Mouse (Mus musculus) thymus, postnatal 0 days (tissue): ENCODE measurements around the gene Sycn. TPM values are rescaled to one million over a fixed set of nuclear protein-coding genes. Genes with fewer than 3 reads are reported as not detected.

Source experiments
- DNase-seq: peaks from one replicate; pipeline ENCODE4 v3.0.0-alpha.2; 2015; ENCODE audit warnings: low spot score
- microRNA-seq: library from miRNA; unstranded; fragments of <30 nt; microRNA quantifications from one replicate; pipeline ENCODE4, GENCODE M21; 2016; ENCODE audit warnings: borderline number of aligned reads
- polyA plus RNA-seq: library from polyadenylated mRNA; unstranded; fragments of >200 nt; fragmentation: Nextera tagmentation; extraction: Ambion mirVana; gene quantifications from 2 replicates; pipeline ENCODE4 v1.2.1, GENCODE M21; 2015

Sycn gene
- polyA plus RNA-seq, 1 experiment from 2014 or later: 0.27 TPM

DNA sequence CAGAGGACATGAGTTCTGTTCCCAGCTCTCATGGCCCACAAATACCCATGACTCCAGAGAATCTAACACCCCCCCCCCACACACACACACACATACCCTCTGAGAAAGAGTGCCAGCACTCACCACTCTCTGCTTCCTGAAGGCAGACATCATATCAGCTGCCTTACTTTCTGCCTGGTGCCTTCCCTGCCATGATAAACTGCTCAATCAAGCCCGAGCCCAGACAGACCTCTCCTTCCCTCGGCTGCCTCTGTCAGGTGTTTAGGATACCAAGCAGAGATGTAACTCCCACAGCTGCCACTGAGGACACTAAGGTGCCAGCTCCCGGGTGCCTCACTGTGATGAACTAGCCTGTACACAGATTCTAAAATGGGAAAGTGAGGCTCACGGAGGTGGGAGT lies 43.8 kb downstream of the Sycn start:
- no peak for DNase-seq

DNA sequence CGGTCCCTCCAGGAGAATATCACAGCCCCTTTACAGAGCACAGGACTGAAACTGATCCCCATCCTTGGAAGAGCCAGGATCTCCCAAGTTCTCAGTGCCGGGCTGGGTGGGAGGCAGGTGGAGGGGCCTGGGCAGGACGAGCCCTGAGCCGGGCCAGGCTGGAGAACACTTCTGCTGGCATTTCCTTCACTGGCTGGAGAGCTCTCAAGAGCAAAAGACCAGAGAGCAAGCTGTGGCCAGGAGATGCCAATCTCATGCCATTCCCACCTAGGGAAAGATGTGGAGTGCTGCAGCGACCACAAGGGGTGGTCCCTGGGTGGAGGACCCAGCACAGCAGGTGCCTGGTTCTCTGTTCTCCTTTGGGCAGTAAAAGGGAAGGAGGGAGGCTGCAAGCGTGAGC lies 44.3 kb downstream of the Sycn start:
- no peak for DNase-seq

DNA sequence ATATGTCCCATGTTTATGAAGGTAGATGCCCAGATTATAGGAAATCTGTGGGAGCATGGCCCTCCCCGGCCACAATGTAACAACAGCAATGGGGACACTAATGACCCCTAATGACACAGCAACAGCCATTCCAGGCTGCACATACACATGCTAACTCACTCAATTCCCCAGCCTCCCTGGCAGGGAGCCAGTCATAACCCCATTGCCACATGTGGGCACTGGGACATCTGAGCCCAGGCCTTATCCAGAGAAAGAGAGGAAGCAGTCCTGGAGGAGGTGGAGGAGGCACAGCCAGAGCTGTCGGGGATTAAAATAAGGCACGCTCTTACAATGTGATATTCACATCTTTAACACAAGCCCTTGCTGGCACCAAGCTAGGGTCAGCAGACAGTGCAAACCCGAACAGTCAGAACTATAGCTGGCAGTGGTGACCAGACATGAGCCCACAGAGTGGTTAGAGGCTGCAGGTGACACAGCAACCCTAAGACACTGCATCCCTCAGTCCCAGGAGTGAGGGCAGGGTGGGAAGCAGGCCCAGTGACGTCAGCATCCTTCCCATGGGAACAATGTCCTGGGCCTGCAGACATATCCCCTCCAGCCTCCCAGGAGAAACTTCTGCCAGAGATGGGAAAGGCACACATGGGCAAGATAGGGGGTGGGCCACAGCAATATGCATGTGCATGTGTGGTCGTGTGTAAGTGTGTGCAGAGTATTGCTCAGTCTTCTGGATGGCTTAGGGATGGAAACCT lies 46.2 kb downstream of the Sycn start:
- no peak for DNase-seq

DNA sequence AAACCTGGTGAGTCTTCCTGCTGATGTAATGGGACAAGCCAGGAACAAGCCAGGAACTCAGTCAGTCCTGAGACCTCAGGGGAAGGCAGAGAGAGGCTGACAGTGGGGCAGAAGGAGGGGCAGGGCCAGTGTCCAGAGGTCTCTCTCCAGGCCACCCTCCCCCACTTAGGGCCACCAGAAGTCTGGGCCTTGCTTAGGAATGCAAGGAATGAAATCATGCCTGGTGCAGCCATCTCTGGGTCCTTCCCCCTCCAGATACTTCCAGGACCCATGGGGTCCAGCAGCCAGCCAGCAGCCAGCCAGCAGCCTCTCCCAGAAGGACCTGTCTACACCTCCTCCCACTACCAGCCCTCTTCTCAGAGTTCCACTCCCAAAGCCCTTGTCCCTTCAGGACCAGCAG lies 47.0 kb downstream of the Sycn start:
- no peak for DNase-seq

Small RNA genes within 50 kb of the gene (microRNA-seq; reads per million reads assigned to microRNA genes)
- 1.2 reads per million for gene Mir7049

Other genes with a start within 250 kb of the Sycn start
- gene Selenov, start 249.7 kb upstream of the Sycn start, polyA plus RNA-seq: not detected in 2 replicates
- gene Dll3, start 238.6 kb upstream of the Sycn start, polyA plus RNA-seq: 0.33 and 0.51 TPM in 2 replicates
- 116 and 125 TPM in 2 replicates for gene Timm50, start 228.8 kb upstream of the Sycn start, polyA plus RNA-seq
- 73.3 and 80.4 TPM in 2 replicates for gene Supt5, start 202.1 kb upstream of the Sycn start, polyA plus RNA-seq
- 1,689 and 1,723 TPM in 2 replicates for gene Rps16, start 190.2 kb upstream of the Sycn start, polyA plus RNA-seq
- 35.4 and 49.6 TPM in 2 replicates for gene Plekhg2, start 168.3 kb upstream of the Sycn start, polyA plus RNA-seq
- gene Zfp36, start 160.6 kb upstream of the Sycn start, polyA plus RNA-seq: 70.6 and 72.0 TPM in 2 replicates
- 42.0 and 42.5 TPM in 2 replicates for gene Med29, start 148.2 kb upstream of the Sycn start, polyA plus RNA-seq
- 59.3 and 64.0 TPM in 2 replicates for gene Paf1, start 147.9 kb upstream of the Sycn start, polyA plus RNA-seq
- gene Gmfg, start 103.4 kb upstream of the Sycn start, polyA plus RNA-seq: 777 and 920 TPM in 2 replicates
- gene Lrfn1, start 88.9 kb upstream of the Sycn start, polyA plus RNA-seq: 0.86 and 1.1 TPM in 2 replicates
- gene Ifnl2, start 30.4 kb upstream of the Sycn start, polyA plus RNA-seq: 0.30 TPM in 1 of 2 replicates, not detected in the other
- 0.26 and 0.34 TPM in 2 replicates for gene Ifnl3, start 18.0 kb upstream of the Sycn start, polyA plus RNA-seq
- gene Nccrp1, start 6.4 kb downstream of the Sycn start, polyA plus RNA-seq: 0.27 and 0.64 TPM in 2 replicates
- 10.5 and 10.9 TPM in 2 replicates for gene Samd4b, start 57.3 kb downstream of the Sycn start, polyA plus RNA-seq
- gene Pak4, start 57.3 kb downstream of the Sycn start, polyA plus RNA-seq: 15.4 and 20.3 TPM in 2 replicates
- 0.06 and 0.07 TPM in 2 replicates for gene Acp7, start 90.4 kb downstream of the Sycn start, polyA plus RNA-seq
- 15.7 and 16.3 TPM in 2 replicates for gene Fbxo27, start 152.0 kb downstream of the Sycn start, polyA plus RNA-seq
- gene Fbxo17, start 175.9 kb downstream of the Sycn start, polyA plus RNA-seq: 3.8 and 6.3 TPM in 2 replicates
- 169 and 190 TPM in 2 replicates for gene Mrps12, start 200.9 kb downstream of the Sycn start, polyA plus RNA-seq
- gene Sars2, start 201.1 kb downstream of the Sycn start, polyA plus RNA-seq: 22.5 and 25.3 TPM in 2 replicates
- gene Ccer2, start 215.3 kb downstream of the Sycn start, polyA plus RNA-seq: 0.26 and 0.45 TPM in 2 replicates
- 57.2 and 63.9 TPM in 2 replicates for gene Sirt2, start 225.8 kb downstream of the Sycn start, polyA plus RNA-seq
- gene Nfkbib, start 226.6 kb downstream of the Sycn start, polyA plus RNA-seq: 70.0 and 74.9 TPM in 2 replicates
- 75.9 and 105 TPM in 2 replicates for gene Rinl, start 248.1 kb downstream of the Sycn start, polyA plus RNA-seq